Comparison of ENCODE assay signal across 27 mouse cellular contexts in genomic region chr3:115858822-115859221, GRCm38 (mm10). TPM values are rescaled to one million over a fixed set of nuclear protein-coding genes. Genes with fewer than 3 reads are reported as not detected.
DNase-seq lines count a peak whose midpoint lies in the region; ATAC-seq and TF ChIP-seq lines count a peak whose summit lies in the region.
"Had no signal": no experiment of that assay in that cellular context is flagged by ENCODE, and none has a peak within 500 bp of the region (broad histone marks: within the 10 kb centered on the region; RNA-seq: fewer than 3 reads in every experiment).

No protein-coding gene starts in this region.

- H3K4me1 ChIP-seq in hindbrain, embryonic 11.5 days (replicated peaks; ENCODE audit: control insufficient read depth, insufficient read depth, low read length), result no peaks in the 10 kb centered on the region
- H3K4me1 ChIP-seq in hindbrain, embryonic 10.5 days (replicated peaks), result peaks cover 29% of the 10 kb centered on the region
- peaks cover 27 to 70% of the 10 kb centered on the region in 2 experiments for H3K4me1 ChIP-seq in CH12.LX (ENCODE audit: control insufficient read depth in 1 of 2, insufficient read depth in 2 of 2)
- H3K4me1 ChIP-seq: intestine, embryonic 15.5 days; limb, embryonic 12.5 days had no signal

- TF ChIP-seq POLR2A in CH12.LX (IDR thresholded peaks at IDR 0.05; ENCODE audit: low read depth, low read length), result no peak

- H3K9me3 ChIP-seq in hindbrain, embryonic 11.5 days (ENCODE audit: control insufficient read depth, low read length), result no peaks in the 10 kb centered on the region
- H3K9me3 ChIP-seq in hindbrain, embryonic 10.5 days, result no peaks in the 10 kb centered on the region
- H3K9me3 ChIP-seq in CH12.LX (replicated peaks; ENCODE audit: low read length), result peaks cover 14% of the 10 kb centered on the region
- H3K9me3 ChIP-seq: embryonic facial prominence, embryonic 10.5 days; hindbrain, embryonic 15.5 days; intestine, embryonic 15.5 days; limb, embryonic 12.5 days; midbrain, embryonic 10.5 days had no signal

- dilution Hi-C loops in CH12.LX (cut with MboI; ENCODE audit: extremely low pct_ligation_motif_present, extremely low pct_unique_long_range_greater_than_20kb, low sequenced_read_pairs), result no loop called here

- no peak overlapping the region for H3K4me3 ChIP-seq in hindbrain, embryonic 11.5 days (ENCODE audit: low read depth, low read length)
- H3K4me3 ChIP-seq in hindbrain, embryonic 10.5 days, result no peak overlapping the region
- no peak overlapping the region for H3K4me3 ChIP-seq in CH12.LX (replicated peaks in 1 of 3; ENCODE audit: low read depth in 2 of 3, low read length in 2 of 3, poor library complexity in 1 of 3)
- H3K4me3 ChIP-seq: embryonic facial prominence, embryonic 10.5 days; heart, embryonic 12.5 days; hindbrain, embryonic 15.5 days; intestine, embryonic 15.5 days; layer of hippocampus, adult 2 months; limb, embryonic 12.5 days; midbrain, embryonic 10.5 days had no signal

- TF ChIP-seq CTCF in CH12.LX (conservative IDR thresholded peaks at IDR 0.05 in 1 of 2, IDR thresholded peaks at IDR 0.05 in 1 of 2; ENCODE audit: low read depth in 2 of 2, low read length in 2 of 2), result no peak

- intact Hi-C loops in heart, postnatal 36 days (cut with DNase I), result no loop called here

- DNase-seq in hindbrain, embryonic 11.5 days (ENCODE audit: low spot score), result no peak
- DNase-seq in hindbrain, embryonic 10.5 days (ENCODE audit: low spot score), result no peak
- DNase-seq in B cell, adult 2 months, result peak; percentile 25 to 40
- peak; percentile 85 for DNase-seq in CH12.LX (ENCODE audit: extremely low read depth)
- DNase-seq in ZHBTc4 (ENCODE audit: low read depth, low spot score), result peak; percentile 83
- no peak for DNase-seq in heart, postnatal 36 days
- no peak for DNase-seq in layer of hippocampus, postnatal 14 days (ENCODE audit: low spot score in 2 of 2)
- no peak for DNase-seq in cerebellum, adult 11 months
- DNase-seq: adrenal gland, postnatal 25 days; cerebellum, adult 9-11 months; heart, adult 18-20 months; heart, postnatal 10 days; kidney, adult 9 months; kidney, postnatal 25 days; liver, postnatal 0 days; lung, postnatal 10 days; right cerebral cortex, postnatal 4 days; thymus, postnatal 14 days had no signal

- no peak; the same call in 1 of the 2 replicates for TF ChIP-seq EP300 in CH12.LX (IDR thresholded peaks at IDR 0.05; ENCODE audit: low read length)

- no peak overlapping the region for H3K4me2 ChIP-seq in hindbrain, embryonic 11.5 days (replicated peaks; ENCODE audit: low read depth, low read length)
- peak overlapping the region; percentile 53 for H3K4me2 ChIP-seq in CH12.LX (ENCODE audit: insufficient read depth, low read depth, poor library complexity, severe bottlenecking)
- H3K4me2 ChIP-seq: heart, embryonic 12.5 days; hindbrain, embryonic 15.5 days; intestine, embryonic 15.5 days; limb, embryonic 12.5 days; liver, embryonic 11.5 days had no signal

- ATAC-seq in hindbrain, embryonic 11.5 days (ENCODE audit: low FRiP score), result peak; percentile 25; the same call in 1 of the 2 replicates
- ATAC-seq: intestine, embryonic 15.5 days; liver, postnatal 0 days; midbrain, embryonic 16.5 days had no signal

- no peaks in the 10 kb centered on the region for H3K79me2 ChIP-seq in CH12.LX (replicated peaks; ENCODE audit: control insufficient read depth, extremely low read depth, insufficient read depth, poor library complexity, severe bottlenecking)

- H3K9ac ChIP-seq in hindbrain, embryonic 11.5 days (ENCODE audit: low read depth, low read length), result no peak overlapping the region
- H3K9ac ChIP-seq in CH12.LX (ENCODE audit: insufficient read depth, low read depth), result no peak overlapping the region
- H3K9ac ChIP-seq: heart, embryonic 12.5 days; hindbrain, embryonic 15.5 days; intestine, embryonic 15.5 days; limb, embryonic 12.5 days; liver, postnatal 0 days had no signal

- H3K27me3 ChIP-seq in hindbrain, embryonic 11.5 days (ENCODE audit: control insufficient read depth, insufficient read depth, low read length), result no peaks in the 10 kb centered on the region
- no peaks in the 10 kb centered on the region for H3K27me3 ChIP-seq in hindbrain, embryonic 10.5 days (ENCODE audit: insufficient read depth, poor library complexity, severe bottlenecking)
- no peaks in the 10 kb centered on the region for H3K27me3 ChIP-seq in CH12.LX (replicated peaks)
- H3K27me3 ChIP-seq: heart, embryonic 12.5 days; hindbrain, embryonic 15.5 days; intestine, embryonic 15.5 days; limb, embryonic 12.5 days had no signal

- H3K36me3 ChIP-seq in hindbrain, embryonic 11.5 days (ENCODE audit: control insufficient read depth, insufficient read depth, low read length), result no peaks in the 10 kb centered on the region
- no peaks in the 10 kb centered on the region for H3K36me3 ChIP-seq in hindbrain, embryonic 10.5 days
- H3K36me3 ChIP-seq in CH12.LX (replicated peaks in 1 of 2; ENCODE audit: control insufficient read depth in 1 of 2, insufficient read depth in 1 of 2, low read length in 1 of 2), result no peaks in the 10 kb centered on the region
- H3K36me3 ChIP-seq: embryonic facial prominence, embryonic 10.5 days; heart, embryonic 12.5 days; hindbrain, embryonic 15.5 days; intestine, embryonic 15.5 days; limb, embryonic 12.5 days; midbrain, embryonic 10.5 days had no signal

- 85% methylated on average over 3 of the region's 3 CpGs for WGBS in hindbrain, embryonic 11.5 days
- 85% methylated on average over 3 of the region's 3 CpGs for WGBS in hindbrain, embryonic 10.5 days

- no peak overlapping the region for H3K27ac ChIP-seq in hindbrain, embryonic 11.5 days (ENCODE audit: low read depth, low read length)
- no peak overlapping the region for H3K27ac ChIP-seq in hindbrain, embryonic 10.5 days
- no peak overlapping the region for H3K27ac ChIP-seq in CH12.LX (ENCODE audit: insufficient read depth, low read depth)
- H3K27ac ChIP-seq: hindbrain, embryonic 15.5 days; intestine, embryonic 15.5 days; limb, embryonic 12.5 days had no signal

- in situ Hi-C loops in CH12.LX (cut with MboI; ENCODE audit: low pct_ligation_motif_present, low pct_unique_long_range_greater_than_20kb, low sequenced_read_pairs), result no loop called here

- no peak for TF ChIP-seq RAD21 in CH12.LX (IDR thresholded peaks at IDR 0.05; ENCODE audit: low read depth, low read length)

TF ChIP-seq in CH12.LX, 34 proteins besides CTCF, POLR2A, EP300 and RAD21:
- TF ChIP-seq IRF4 (IDR thresholded peaks at IDR 0.05; ENCODE audit: low read depth, low read length) (0 out of 2 replicates have a peak, but pooled peaks have one; percentile 50), ZMIZ1 (IDR thresholded peaks at IDR 0.05; ENCODE audit: low read depth, low read length) (no peak), JUND (conservative IDR thresholded peaks at IDR 0.05; ENCODE audit: low read depth, low read length) (no peak), MEF2A (IDR thresholded peaks at IDR 0.05; ENCODE audit: borderline replicate concordance, low read depth, low read length) (peak; percentile 36; the same call in 1 of the 2 replicates), MAFK (IDR thresholded peaks at IDR 0.05; ENCODE audit: insufficient replicate concordance, low read length) (0 out of 2 replicates have a peak, but pooled peaks have one; percentile 15), BHLHE40 (IDR thresholded peaks at IDR 0.05; ENCODE audit: low read depth, low read length) (peak; percentile 67), ETS1 (conservative IDR thresholded peaks at IDR 0.05; ENCODE audit: low read depth, low read length) (peak; percentile 69), MYC (IDR thresholded peaks at IDR 0.05; ENCODE audit: low read depth, low read length) (0 out of 2 replicates have a peak, but pooled peaks have one; percentile 16), KAT2A (IDR thresholded peaks at IDR 0.05; ENCODE audit: insufficient replicate concordance, low read length) (0 out of 2 replicates have a peak, but pooled peaks have one; percentile 12)
TF ChIP-seq in CH12.LX: peak in this region for 7.

RNA-seq across cellular contexts. Expression of gene Dph5, which starts 28.8 kb away (rescaled TPM):
- 28.3 and 28.5 TPM in 2 replicates for polyA plus RNA-seq in hindbrain, embryonic 11.5 days (2014; fragmentation: Nextera tagmentation; extraction: Ambion mirVana)
- 27.4 and 30.3 TPM in 2 replicates for polyA plus RNA-seq in hindbrain, embryonic 10.5 days (2016; fragmentation: Nextera tagmentation; extraction: Ambion mirVana)
- total RNA-seq in CH12.LX (2012; rRNA removed) (37.0 and 41.4 TPM in 2 replicates), CH12.LX (2014; rRNA removed) (70.0 and 74.3 TPM in 2 replicates)
- 54.1 and 55.1 TPM in 2 replicates for polyA plus RNA-seq in CH12.LX (2012; ENCODE audit: insufficient read length, low read depth)
- 1 to 10 TPM; 6.5 to 6.9 TPM for total RNA-seq in heart, postnatal 36 days (2021)
- total RNA-seq in layer of hippocampus, postnatal 14 days (2021), result 10 to 100 TPM; 15.9 to 16.9 TPM

Comparison
In these comparisons a context has a peak if more than half of its experiments do, and no peak if none do; other contexts are left out.
1. DNase-seq: peak in B cell, adult 2 months (2 of 2), CH12.LX (single experiment) and ZHBTc4 (single experiment); none in hindbrain, embryonic 11.5 days (single experiment), hindbrain, embryonic 10.5 days (single experiment), heart, postnatal 36 days (0 of 2), layer of hippocampus, postnatal 14 days (0 of 2) and cerebellum, adult 11 months (single experiment).